Comparison of ENCODE assay signal across 14 mouse cellular contexts in genomic region chr2:51090688-51091087, GRCm38 (mm10). TPM values are rescaled to one million over a fixed set of nuclear protein-coding genes. Genes with fewer than 3 reads are reported as not detected.
DNase-seq lines count a peak whose midpoint lies in the region; ATAC-seq and TF ChIP-seq lines count a peak whose summit lies in the region.
"Had no signal": no experiment of that assay in that cellular context is flagged by ENCODE, and none has a peak within 500 bp of the region (broad histone marks: within the 10 kb centered on the region; RNA-seq: fewer than 3 reads in every experiment).

No protein-coding gene starts in this region.

- H3K9ac ChIP-seq in neural tube, embryonic 13.5 days = no peak overlapping the region
- no peak overlapping the region for H3K9ac ChIP-seq in hindbrain, postnatal 0 days (replicated peaks; ENCODE audit: low read length)

- ATAC-seq in neural tube, embryonic 13.5 days (ENCODE audit: low read depth) = no peak
- peak; percentile 76 for ATAC-seq in hindbrain, postnatal 0 days
- no peak for ATAC-seq in inflammation-experienced regulatory T-cells, adult 6 months
- ATAC-seq: Patski had no signal

- H3K4me1 ChIP-seq in neural tube, embryonic 13.5 days (replicated peaks) = peaks cover 39% of the 10 kb centered on the region
- no peaks in the 10 kb centered on the region; the same call in 1 of the 2 replicates for H3K4me1 ChIP-seq in hindbrain, postnatal 0 days (ENCODE audit: insufficient read depth, low read length)

- H3K4me2 ChIP-seq in neural tube, embryonic 13.5 days = no peak overlapping the region
- no peak overlapping the region for H3K4me2 ChIP-seq in hindbrain, postnatal 0 days (ENCODE audit: low read depth, low read length)

- 58% methylated on average over 7 of the region's 7 CpGs for WGBS in neural tube, embryonic 13.5 days
- WGBS in hindbrain, postnatal 0 days = 53% methylated on average over 7 of the region's 7 CpGs

- H3K9me3 ChIP-seq in neural tube, embryonic 13.5 days = no peaks in the 10 kb centered on the region
- no peaks in the 10 kb centered on the region for H3K9me3 ChIP-seq in hindbrain, postnatal 0 days (ENCODE audit: low read length)

- intact Hi-C loops in heart, postnatal 14 days (cut with DNase I) = no loop called here

- H3K4me3 ChIP-seq in neural tube, embryonic 13.5 days = no peak overlapping the region
- H3K4me3 ChIP-seq in hindbrain, postnatal 0 days (ENCODE audit: low read length) = no peak overlapping the region
- H3K4me3 ChIP-seq: erythroblast, embryonic 14.5 days had no signal

- TF ChIP-seq CTCF in hindbrain, postnatal 0 days (IDR thresholded peaks at IDR 0.05; ENCODE audit: low read depth) = no peak

- DNase-seq in heart, adult 11 months = peak; percentile 65
- DNase-seq in heart, postnatal 14 days = no peak
- no peak for DNase-seq in neural tube, embryonic 10.5 days (ENCODE audit: extremely low spot score, low spot score)
- DNase-seq in hindbrain, postnatal 0 days (ENCODE audit: low spot score) = peak; percentile 65
- no peak for DNase-seq in embryo, embryonic 10 days (ENCODE audit: low spot score)
- no peak for DNase-seq in layer of hippocampus, postnatal 10 days (ENCODE audit: low spot score in 2 of 2)
- DNase-seq: cerebellum, adult 18-20 months; kidney, adult 8-10 months; liver; thymus, postnatal 25 days had no signal

- no peaks in the 10 kb centered on the region for H3K27me3 ChIP-seq in neural tube, embryonic 13.5 days
- H3K27me3 ChIP-seq in hindbrain, postnatal 0 days (ENCODE audit: insufficient read depth, low read length) = no peaks in the 10 kb centered on the region
- H3K27me3 ChIP-seq: Patski had no signal

- H3K27ac ChIP-seq in neural tube, embryonic 13.5 days (replicated peaks) = 0 out of 2 replicates have a peak overlapping the region, but pooled peaks have one; percentile 46
- peak overlapping the region; percentile 27; the same call in 1 of the 2 replicates for H3K27ac ChIP-seq in hindbrain, postnatal 0 days

- H3K36me3 ChIP-seq in neural tube, embryonic 13.5 days = no peaks in the 10 kb centered on the region
- H3K36me3 ChIP-seq in hindbrain, postnatal 0 days (ENCODE audit: insufficient read depth, low read length) = no peaks in the 10 kb centered on the region

RNA-seq across cellular contexts. Expression of gene Rnd3, which starts 58.2 kb away (rescaled TPM):
- 10 to 100 TPM; 21.0 to 23.3 TPM for total RNA-seq in heart, postnatal 14 days (2021)
- 158 and 171 TPM in 2 replicates for polyA plus RNA-seq in neural tube, embryonic 13.5 days (2015; fragmentation: Nextera tagmentation; extraction: Ambion mirVana)
- 41.5 and 43.1 TPM in 2 replicates for total RNA-seq in hindbrain, postnatal 0 days (2014; rRNA removed)
- 57.9 and 60.1 TPM in 2 replicates for polyA plus RNA-seq in hindbrain, postnatal 0 days (2015; fragmentation: Nextera tagmentation; extraction: Ambion mirVana)
- 10 to 100 TPM; 26.3 to 27.8 TPM for total RNA-seq in layer of hippocampus, postnatal 10 days (2021)
- polyA plus RNA-seq in inflammation-experienced regulatory T-cells, adult 6 months (2017; shearing (Covaris generic)) = 1 to 10 TPM in 1 of 3 experiments, under 1 TPM in 1, not detected in 1; 0.15 to 1.4 TPM
- polyA plus RNA-seq: erythroblast, embryonic 14.5 days had no signal

Comparison
In these comparisons a context has a peak if more than half of its experiments do, and no peak if none do; other contexts are left out.
1. DNase-seq: peak in heart, adult 11 months (single experiment) and hindbrain, postnatal 0 days (single experiment); none in heart, postnatal 14 days (0 of 2), neural tube, embryonic 10.5 days (single experiment), embryo, embryonic 10 days (single experiment) and layer of hippocampus, postnatal 10 days (0 of 2).